Comparison of ENCODE assay signal across 8 mouse cellular contexts in the genomic region with DNA sequence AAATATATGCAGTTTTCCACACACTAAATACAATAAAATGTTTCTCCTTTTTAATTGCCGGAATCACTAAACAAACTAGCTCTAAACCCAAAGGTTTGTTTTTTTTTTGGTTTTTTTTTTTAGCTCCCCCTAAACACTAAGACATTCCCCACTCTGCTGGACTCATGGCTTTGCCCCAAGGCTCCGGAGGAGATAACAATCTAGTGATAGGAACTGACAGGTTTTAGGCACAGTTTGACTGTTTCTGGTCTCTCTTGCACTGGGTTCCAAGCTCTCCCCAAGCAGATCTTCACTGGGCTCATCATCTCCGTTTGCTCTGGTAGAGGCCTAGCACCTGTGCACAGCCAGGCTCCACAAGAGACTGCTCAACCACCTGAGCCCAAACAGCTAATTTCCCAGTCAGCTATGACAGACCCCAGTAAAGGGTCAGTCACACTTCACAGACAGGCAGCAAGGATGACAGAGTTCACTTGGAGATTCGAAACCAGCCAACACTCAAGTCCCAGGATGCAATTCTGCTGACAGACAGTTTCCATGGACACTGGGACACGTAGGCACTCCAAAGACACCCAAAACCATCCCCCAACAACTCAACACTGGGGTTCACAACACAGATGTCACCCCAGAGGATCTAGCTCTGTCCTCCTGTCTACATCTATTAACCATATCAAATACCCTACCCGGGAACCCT. TPM values are rescaled to one million over a fixed set of nuclear protein-coding genes. Genes with fewer than 3 reads are reported as not detected.
DNase-seq lines count a peak whose midpoint lies in the region; ATAC-seq and TF ChIP-seq lines count a peak whose summit lies in the region.

No protein-coding gene starts in this region.

- TF ChIP-seq CTCF in cortical plate, adult 2 months (IDR thresholded peaks at IDR 0.05; ENCODE audit: extremely low read depth, insufficient read depth, low read length): no peak

- no peak for TF ChIP-seq POLR2A in cortical plate, adult 2 months (IDR thresholded peaks at IDR 0.05; ENCODE audit: extremely low read depth, insufficient read depth, low read length)

- peak overlapping the region; percentile 72 for H3K9ac ChIP-seq in hindbrain, embryonic 16.5 days (ENCODE audit: low read depth, low read length)
- peak overlapping the region; percentile 73 for H3K9ac ChIP-seq in midbrain, embryonic 16.5 days (ENCODE audit: low read depth, low read length)

- no peak overlapping the region for H3K27ac ChIP-seq in cortical plate, adult 2 months (ENCODE audit: insufficient read depth, low read length)
- no peak overlapping the region for H3K27ac ChIP-seq in hindbrain, embryonic 16.5 days (ENCODE audit: low read depth, low read length)
- no peak overlapping the region for H3K27ac ChIP-seq in midbrain, embryonic 16.5 days (ENCODE audit: low read length)

- no peaks in the 10 kb centered on the region for H3K9me3 ChIP-seq in hindbrain, embryonic 16.5 days (ENCODE audit: control insufficient read depth, low read length)
- H3K9me3 ChIP-seq in midbrain, embryonic 16.5 days (replicated peaks; ENCODE audit: control insufficient read depth, low read length, poor library complexity, severe bottlenecking): no peaks in the 10 kb centered on the region

- WGBS in hindbrain, embryonic 16.5 days: 38% methylated on average over 6 of the region's 6 CpGs
- WGBS in midbrain, embryonic 16.5 days: 43% methylated on average over 6 of the region's 6 CpGs

- DNase-seq in layer of hippocampus, adult 9-11 months: peak; percentile 35
- no peak for DNase-seq in layer of hippocampus, adult 18-20 months (ENCODE audit: low spot score in 2 of 2)
- DNase-seq in frontal cortex, postnatal 14 days (ENCODE audit: low spot score in 2 of 2): no peak
- no peak for DNase-seq in ovary, adult 18-20 months (ENCODE audit: low spot score)
- DNase-seq in layer of hippocampus, postnatal 36 days: no peak

- H3K36me3 ChIP-seq in hindbrain, embryonic 16.5 days (ENCODE audit: control insufficient read depth, insufficient read depth, low read length): no peaks in the 10 kb centered on the region
- no peaks in the 10 kb centered on the region; the same call in 1 of the 2 replicates for H3K36me3 ChIP-seq in midbrain, embryonic 16.5 days (ENCODE audit: control insufficient read depth, insufficient read depth, low read length)

- no peak for ATAC-seq in hindbrain, embryonic 16.5 days
- ATAC-seq in midbrain, embryonic 16.5 days: no peak

- H3K4me3 ChIP-seq in cortical plate, adult 2 months (ENCODE audit: insufficient read depth, low read length): peak overlapping the region; percentile 78; the same call in 1 of the 2 replicates
- peak overlapping the region; percentile 68 for H3K4me3 ChIP-seq in hindbrain, embryonic 16.5 days (ENCODE audit: low read length)
- H3K4me3 ChIP-seq in midbrain, embryonic 16.5 days (ENCODE audit: low read depth, low read length): peak overlapping the region; percentile 71

- no peaks in the 10 kb centered on the region for H3K27me3 ChIP-seq in hindbrain, embryonic 16.5 days (replicated peaks; ENCODE audit: control insufficient read depth, insufficient read depth, low read length)
- H3K27me3 ChIP-seq in midbrain, embryonic 16.5 days (ENCODE audit: control insufficient read depth, insufficient read depth, low read depth, low read length): no peaks in the 10 kb centered on the region

- peak overlapping the region; percentile 69 for H3K4me2 ChIP-seq in hindbrain, embryonic 16.5 days (ENCODE audit: low read length)
- H3K4me2 ChIP-seq in midbrain, embryonic 16.5 days (ENCODE audit: low read length): peak overlapping the region; percentile 91

- peaks cover 4% of the 10 kb centered on the region for H3K4me1 ChIP-seq in cortical plate, adult 2 months (ENCODE audit: control insufficient read depth, insufficient read depth, low read length)
- peaks cover 13% of the 10 kb centered on the region for H3K4me1 ChIP-seq in hindbrain, embryonic 16.5 days (ENCODE audit: control insufficient read depth, insufficient read depth, low read depth, low read length)
- H3K4me1 ChIP-seq in midbrain, embryonic 16.5 days (ENCODE audit: control insufficient read depth, insufficient read depth, low read length): peaks cover 20% of the 10 kb centered on the region

RNA-seq across cellular contexts. Expression of a gene that starts 1.5 kb away (rescaled TPM):
- total RNA-seq in layer of hippocampus, adult 18-20 months (2021): 10 to 100 TPM; 81.4 to 86.5 TPM
- polyA plus RNA-seq in cortical plate, adult 2 months (2012; rRNA removed): 57.7 and 60.3 TPM in 2 replicates
- polyA plus RNA-seq in hindbrain, embryonic 16.5 days (2015; fragmentation: Nextera tagmentation; extraction: Ambion mirVana): 114 and 122 TPM in 2 replicates
- polyA plus RNA-seq in midbrain, embryonic 16.5 days (2015; fragmentation: Nextera tagmentation; extraction: Ambion mirVana): 118 TPM in 2 replicates
- 10 to 100 TPM; 80.2 to 86.1 TPM for total RNA-seq in layer of hippocampus, postnatal 36 days (2021)

RNA-seq across cellular contexts. Expression of a gene that starts 50.9 kb away (rescaled TPM):
- total RNA-seq in layer of hippocampus, adult 18-20 months (2021): 10 to 100 TPM; 38.6 to 39.3 TPM
- polyA plus RNA-seq in cortical plate, adult 2 months (2012; rRNA removed): 52.8 and 54.7 TPM in 2 replicates
- 47.1 and 62.7 TPM in 2 replicates for polyA plus RNA-seq in hindbrain, embryonic 16.5 days (2015; fragmentation: Nextera tagmentation; extraction: Ambion mirVana)
- polyA plus RNA-seq in midbrain, embryonic 16.5 days (2015; fragmentation: Nextera tagmentation; extraction: Ambion mirVana): 41.4 and 46.8 TPM in 2 replicates
- total RNA-seq in layer of hippocampus, postnatal 36 days (2021): 10 to 100 TPM; 34.7 to 35.9 TPM

RNA-seq across cellular contexts. Expression of a gene that starts 51.1 kb away (rescaled TPM):
- 10 to 100 TPM; 13.9 to 17.9 TPM for total RNA-seq in layer of hippocampus, adult 18-20 months (2021)
- 30.8 and 32.6 TPM in 2 replicates for polyA plus RNA-seq in cortical plate, adult 2 months (2012; rRNA removed)
- 20.5 and 22.9 TPM in 2 replicates for polyA plus RNA-seq in hindbrain, embryonic 16.5 days (2015; fragmentation: Nextera tagmentation; extraction: Ambion mirVana)
- 20.7 and 21.3 TPM in 2 replicates for polyA plus RNA-seq in midbrain, embryonic 16.5 days (2015; fragmentation: Nextera tagmentation; extraction: Ambion mirVana)
- total RNA-seq in layer of hippocampus, postnatal 36 days (2021): 10 to 100 TPM; 15.1 to 16.9 TPM
